Mouse (Mus musculus): ENCODE data around the gene Specc1. TPM values are rescaled to one million over a fixed set of nuclear protein-coding genes. Genes with fewer than 3 reads are reported as not detected.
A peak's percentile ranks its signal among the peaks of the same experiment; 100 is the strongest.

The Specc1 gene
- polyA plus RNA-seq, 2 experiments: 8.7 to 8.9 TPM

DNA sequence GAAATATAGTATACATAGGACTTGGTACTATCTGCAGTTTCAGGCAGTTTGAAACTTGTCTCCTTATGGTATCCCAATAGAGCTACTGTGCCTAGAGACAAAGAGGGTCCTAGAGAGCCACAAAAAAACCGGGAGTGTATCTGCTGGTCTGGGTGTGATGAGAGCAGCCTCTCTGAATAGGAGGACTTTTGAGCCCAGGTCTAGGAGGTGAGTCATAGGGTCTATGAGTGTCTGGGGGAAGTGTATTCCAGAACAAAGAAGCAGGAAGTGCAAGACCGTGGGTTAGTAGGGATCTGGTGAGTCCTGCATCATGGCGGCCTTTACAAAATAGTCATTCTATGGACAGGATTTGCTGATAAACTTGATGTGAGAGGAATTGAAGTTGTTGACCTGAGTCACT is 118.5 kb downstream of the Specc1 start:
- no peaks in the 10 kb centered on the region for H3K36me3 ChIP-seq (ENCODE audit: control insufficient read depth, insufficient read depth, low read length)

DNA sequence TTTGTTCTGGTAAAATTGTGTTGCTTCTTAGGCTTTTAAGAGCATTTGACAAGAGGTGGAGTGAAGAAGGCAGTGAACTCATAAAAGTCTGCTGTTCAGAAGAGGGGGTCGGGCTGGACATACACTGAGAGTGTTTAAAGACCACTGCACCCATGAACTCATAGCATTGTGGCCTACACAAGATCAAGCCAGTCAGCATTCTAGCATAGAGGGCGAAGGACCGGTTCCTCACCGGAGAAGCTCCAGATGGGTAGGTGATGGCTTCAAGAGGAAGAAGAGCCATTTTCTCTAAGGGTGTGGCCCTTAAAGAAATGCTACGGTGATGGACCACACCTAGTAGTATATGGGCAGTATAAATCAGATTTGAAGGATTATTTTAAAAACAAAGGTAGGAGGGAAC is 119.0 kb downstream of the Specc1 start:
- no peak for TF ChIP-seq POLR2A (IDR thresholded peaks at IDR 0.05; ENCODE audit: borderline replicate concordance, extremely low read depth, insufficient read depth, insufficient read length)
- no peak overlapping the region for H3K4me3 ChIP-seq (replicated peaks; ENCODE audit: low read length)
- peaks cover 6% of the 10 kb centered on the region; the same call in 1 of the 2 replicates for H3K4me1 ChIP-seq (ENCODE audit: control insufficient read depth, insufficient read depth, low read length)
- H3K9ac ChIP-seq (ENCODE audit: low read depth, low read length, severe bottlenecking): no peak overlapping the region
- H3K27me3 ChIP-seq (ENCODE audit: control insufficient read depth, insufficient read depth, low read length): no peaks in the 10 kb centered on the region
- H3K36me3 ChIP-seq (ENCODE audit: control insufficient read depth, insufficient read depth, low read length): no peaks in the 10 kb centered on the region
- H3K27ac ChIP-seq (replicated peaks; ENCODE audit: low read depth, low read length): no peak overlapping the region
- ATAC-seq (ENCODE audit: low FRiP score, low read depth) (no peak), DNase-seq (ENCODE audit: low spot score) (no peak)
- 91% methylated on average over 5 of the region's 5 CpGs for WGBS
- H3K9me3 ChIP-seq (ENCODE audit: control insufficient read depth, low read length): no peaks in the 10 kb centered on the region
- no peak overlapping the region for H3K4me2 ChIP-seq (replicated peaks; ENCODE audit: low read depth, low read length, severe bottlenecking)

More for the DNA sequence above, 118.5 kb downstream of the Specc1 start:
- Histone ChIP-seq H3K4me3 (replicated peaks; ENCODE audit: low read length) (no peak overlapping the region), H3K9me3 (ENCODE audit: control insufficient read depth, low read length) (no peaks in the 10 kb centered on the region), H3K9ac (ENCODE audit: low read depth, low read length, severe bottlenecking) (no peak overlapping the region), H3K4me1 (ENCODE audit: control insufficient read depth, insufficient read depth, low read length) (peaks cover 6% of the 10 kb centered on the region; the same call in 1 of the 2 replicates), H3K4me2 (replicated peaks; ENCODE audit: low read depth, low read length, severe bottlenecking) (no peak overlapping the region), H3K27me3 (ENCODE audit: control insufficient read depth, insufficient read depth, low read length) (no peaks in the 10 kb centered on the region), H3K27ac (replicated peaks; ENCODE audit: low read depth, low read length) (no peak overlapping the region)
- WGBS: 88% methylated on average over 3 of the region's 3 CpGs
- ATAC-seq (ENCODE audit: low FRiP score, low read depth) (no peak), DNase-seq (ENCODE audit: low spot score) (no peak)
- TF ChIP-seq POLR2A (IDR thresholded peaks at IDR 0.05; ENCODE audit: borderline replicate concordance, extremely low read depth, insufficient read depth, insufficient read length): no peak

DNA sequence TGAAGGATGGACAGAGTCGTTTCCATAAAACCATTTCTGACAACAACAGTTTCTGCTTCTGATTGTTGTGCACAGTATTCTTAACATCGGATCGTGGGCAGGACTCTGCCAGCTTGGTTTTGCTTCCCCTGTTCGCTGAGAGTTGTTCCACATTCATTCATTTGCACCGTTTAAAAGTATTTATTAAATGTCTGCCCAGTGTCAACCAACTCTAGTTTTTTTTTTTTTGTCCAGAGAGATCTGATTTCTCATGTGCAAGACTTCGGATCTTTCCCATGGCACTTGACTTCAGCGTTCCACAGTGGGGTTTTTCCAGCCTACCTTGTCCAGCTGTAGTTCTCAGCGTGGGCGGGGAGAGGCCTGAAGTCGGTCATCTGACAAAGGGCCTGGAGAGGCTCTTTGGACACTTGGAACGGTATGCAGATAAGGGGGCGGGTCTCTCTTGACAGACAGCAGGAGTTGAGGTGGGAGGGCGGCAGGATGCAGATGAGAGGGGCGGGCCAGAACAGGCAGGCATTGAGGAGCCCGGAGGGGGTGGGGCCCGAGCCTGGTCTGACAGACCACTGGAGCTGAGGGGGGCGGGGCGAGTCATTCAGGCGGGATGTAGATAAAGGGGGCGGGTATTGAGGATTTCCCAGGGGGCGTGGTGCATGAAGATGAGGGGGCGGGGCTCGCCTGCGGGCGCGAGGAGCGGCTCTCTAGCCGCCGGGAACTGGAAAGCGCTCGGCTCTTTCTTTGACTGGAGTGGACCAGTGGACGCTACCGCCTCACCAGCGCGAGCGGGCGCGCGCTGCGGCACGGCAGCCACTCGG is 120.0 kb downstream of the Specc1 start:
- H3K9me3 ChIP-seq (ENCODE audit: control insufficient read depth, low read length): no peaks in the 10 kb centered on the region
- WGBS: 8% methylated on average over 24 of the region's 42 CpGs

DNA sequence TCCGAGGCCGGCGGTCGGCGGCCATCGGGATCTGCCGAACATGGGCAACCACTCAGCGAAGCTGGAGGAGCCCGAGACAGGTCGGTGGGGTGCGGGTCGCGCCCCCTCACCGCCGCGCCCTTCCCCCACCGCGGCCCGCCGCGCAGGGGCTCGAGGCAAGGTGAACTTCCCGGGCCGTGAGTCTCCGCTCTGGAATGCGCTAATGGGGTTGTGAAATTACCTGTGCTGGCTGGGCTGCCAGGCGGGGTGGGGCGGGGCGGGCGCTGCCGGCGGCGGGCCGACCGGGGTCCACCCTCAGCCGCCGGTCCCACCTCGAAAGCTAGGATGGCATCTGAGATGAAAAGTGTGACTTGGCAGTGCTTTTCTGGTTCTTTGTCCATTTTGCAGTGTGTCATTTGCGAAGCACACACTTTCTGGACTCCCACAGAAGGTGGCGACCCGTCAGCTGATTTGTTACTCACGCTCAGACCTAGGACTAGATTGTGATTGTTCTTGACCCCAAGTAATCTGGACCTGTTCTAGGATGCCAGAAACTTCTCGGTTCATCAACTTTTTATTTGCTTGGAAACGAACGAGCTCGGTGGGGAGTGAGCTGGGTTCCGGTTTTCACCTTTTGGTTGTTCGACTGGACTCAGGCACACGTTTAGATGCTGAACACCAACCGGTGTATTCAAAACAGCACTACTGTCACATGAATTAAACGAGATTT is 120.7 kb downstream of the Specc1 start:
- peak overlapping the region; percentile 80 for H3K4me3 ChIP-seq (replicated peaks; ENCODE audit: low read length)
- H3K9ac ChIP-seq (ENCODE audit: low read depth, low read length, severe bottlenecking): peak overlapping the region; percentile 83
- H3K36me3 ChIP-seq (ENCODE audit: control insufficient read depth, insufficient read depth, low read length): no peaks in the 10 kb centered on the region
- TF ChIP-seq POLR2A (IDR thresholded peaks at IDR 0.05; ENCODE audit: borderline replicate concordance, extremely low read depth, insufficient read depth, insufficient read length): no peak
- H3K27me3 ChIP-seq (ENCODE audit: control insufficient read depth, insufficient read depth, low read length): no peaks in the 10 kb centered on the region
- H3K4me1 ChIP-seq (ENCODE audit: control insufficient read depth, insufficient read depth, low read length): peaks cover 6% of the 10 kb centered on the region; the same call in 1 of the 2 replicates
- 3% methylated on average over 26 of the region's 51 CpGs for WGBS
- H3K9me3 ChIP-seq (ENCODE audit: control insufficient read depth, low read length): no peaks in the 10 kb centered on the region
- DNase-seq (ENCODE audit: low spot score) (peak; percentile 13), ATAC-seq (ENCODE audit: low FRiP score, low read depth) (no peak)
- H3K4me2 ChIP-seq (replicated peaks; ENCODE audit: low read depth, low read length, severe bottlenecking): peak overlapping the region; percentile 91
- H3K27ac ChIP-seq (replicated peaks; ENCODE audit: low read depth, low read length): peak overlapping the region; percentile 87

More for the DNA sequence above, 120.0 kb downstream of the Specc1 start:
- ATAC-seq (ENCODE audit: low FRiP score, low read depth) (peak; percentile 99), DNase-seq (ENCODE audit: low spot score) (peak; percentile 100)
- Histone ChIP-seq H3K4me2 (replicated peaks; ENCODE audit: low read depth, low read length, severe bottlenecking) (peak overlapping the region; percentile 91), H3K9ac (ENCODE audit: low read depth, low read length, severe bottlenecking) (peak overlapping the region; percentile 83), H3K4me3 (replicated peaks; ENCODE audit: low read length) (peak overlapping the region; percentile 80), H3K4me1 (ENCODE audit: control insufficient read depth, insufficient read depth, low read length) (peaks cover 6% of the 10 kb centered on the region; the same call in 1 of the 2 replicates), H3K36me3 (ENCODE audit: control insufficient read depth, insufficient read depth, low read length) (no peaks in the 10 kb centered on the region), H3K27ac (replicated peaks; ENCODE audit: low read depth, low read length) (peak overlapping the region; percentile 87), H3K27me3 (ENCODE audit: control insufficient read depth, insufficient read depth, low read length) (no peaks in the 10 kb centered on the region)
- peak; percentile 85; the same call in 1 of the 2 replicates for TF ChIP-seq POLR2A (IDR thresholded peaks at IDR 0.05; ENCODE audit: borderline replicate concordance, extremely low read depth, insufficient read depth, insufficient read length)

DNA sequence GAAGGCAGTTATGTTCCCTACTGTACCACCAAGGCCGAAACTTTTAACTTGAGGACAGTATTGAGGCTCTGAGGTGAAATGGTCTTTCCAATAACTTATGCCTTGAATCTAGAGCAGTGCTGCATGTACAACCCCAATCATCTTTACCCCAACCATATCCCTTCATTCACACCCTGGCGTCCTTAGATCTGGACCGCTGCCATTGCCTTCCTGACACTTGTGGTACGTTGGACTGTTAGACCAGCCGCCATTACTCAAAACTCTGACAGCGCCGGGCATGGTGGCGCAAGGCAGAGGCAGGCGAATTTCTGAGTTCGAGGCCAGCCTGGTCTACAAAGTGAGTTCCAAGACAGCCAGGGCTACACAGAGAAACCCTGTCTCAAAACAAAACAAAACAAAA is 121.8 kb downstream of the Specc1 start:
- H3K27me3 ChIP-seq (ENCODE audit: control insufficient read depth, insufficient read depth, low read length): no peaks in the 10 kb centered on the region
- 89% methylated on average over 10 of the region's 10 CpGs for WGBS
- ATAC-seq (ENCODE audit: low FRiP score, low read depth) (no peak), DNase-seq (ENCODE audit: low spot score) (no peak)
- H3K4me3 ChIP-seq (replicated peaks; ENCODE audit: low read length): peak overlapping the region; percentile 80; the same call in 1 of the 2 replicates
- peaks cover 6% of the 10 kb centered on the region; the same call in 1 of the 2 replicates for H3K4me1 ChIP-seq (ENCODE audit: control insufficient read depth, insufficient read depth, low read length)
- no peaks in the 10 kb centered on the region for H3K9me3 ChIP-seq (ENCODE audit: control insufficient read depth, low read length)
- no peak overlapping the region for H3K9ac ChIP-seq (ENCODE audit: low read depth, low read length, severe bottlenecking)
- no peak overlapping the region for H3K27ac ChIP-seq (replicated peaks; ENCODE audit: low read depth, low read length)
- no peaks in the 10 kb centered on the region for H3K36me3 ChIP-seq (ENCODE audit: control insufficient read depth, insufficient read depth, low read length)
- 0 out of 2 replicates have a peak overlapping the region, but pooled peaks have one; percentile 91 for H3K4me2 ChIP-seq (replicated peaks; ENCODE audit: low read depth, low read length, severe bottlenecking)
- TF ChIP-seq POLR2A (IDR thresholded peaks at IDR 0.05; ENCODE audit: borderline replicate concordance, extremely low read depth, insufficient read depth, insufficient read length): no peak

Data from limb, embryonic 14.5 days (tissue).